Mouse (Mus musculus): ENCODE measurements around the gene Mlycd. TPM values are rescaled to one million over a fixed set of nuclear protein-coding genes. Genes with fewer than 3 reads are reported as not detected.

The Mlycd gene
- total RNA-seq, 2 experiments from 2014 or later, result 19.3 to 21.5 TPM

- intact Hi-C loops (cut with DNase I), result loop anchor here (10.0 kb wide), 1 partner anchor 345 kb away; the partner anchor contains the start of gene Tldc1
These were observed 35.6 kb downstream of the Mlycd start for GRCm38 (mm10) chr8:119430250-119430649.

GRCm38 (mm10) chr8:119430690-119431089 is 36.0 kb downstream of the Mlycd start:
- intact Hi-C loops (cut with DNase I), result loop anchor here (10.0 kb wide), 1 partner anchor 344 kb away; the partner anchor contains the start of gene Tldc1
- no peak for DNase-seq

More at GRCm38 (mm10) chr8:119430250-119430649, 35.6 kb downstream of the Mlycd start:
- DNase-seq, result no peak

GRCm38 (mm10) chr8:119432372-119432771 is 37.7 kb downstream of the Mlycd start:
- no peak for DNase-seq
- intact Hi-C loops (cut with DNase I), result loop anchor here (10.0 kb wide), 1 partner anchor 342 kb away; the partner anchor contains the start of gene Tldc1

GRCm38 (mm10) chr8:119433582-119434174 is 39.0 kb downstream of the Mlycd start, which contains the start of gene Osgin1:
Osgin1 (plus strand) TSS chr8:119434124.
- intact Hi-C loops (cut with DNase I), result loop anchor here (10.0 kb wide), 1 partner anchor 341 kb away; the partner anchor contains the start of gene Tldc1
- DNase-seq, result no peak

GRCm38 (mm10) chr8:119434569-119434968 is 39.9 kb downstream of the Mlycd start:
- intact Hi-C loops (cut with DNase I), result loop anchor here (10.0 kb wide), 1 partner anchor 340 kb away; the partner anchor contains the start of gene Tldc1

GRCm38 (mm10) chr8:119435527-119435926 is 40.8 kb downstream of the Mlycd start:
- intact Hi-C loops (cut with DNase I), result loop anchor here (10.0 kb wide), 1 partner anchor 339 kb away; the partner anchor contains the start of gene Tldc1
- no peak for DNase-seq

More at GRCm38 (mm10) chr8:119434569-119434968, 39.9 kb downstream of the Mlycd start:
- no peak for DNase-seq

GRCm38 (mm10) chr8:119436331-119436730 is 41.7 kb downstream of the Mlycd start:
- intact Hi-C loops (cut with DNase I), result loop anchor here (10.0 kb wide), 1 partner anchor 338 kb away; the partner anchor contains the start of gene Tldc1
- no peak for DNase-seq

GRCm38 (mm10) chr8:119436933-119437332 is 42.3 kb downstream of the Mlycd start:
- DNase-seq, result no peak
- intact Hi-C loops (cut with DNase I), result loop anchor here (10.0 kb wide), 1 partner anchor 338 kb away; the partner anchor contains the start of gene Tldc1

GRCm38 (mm10) chr8:119437506-119437905 is 42.8 kb downstream of the Mlycd start:
- intact Hi-C loops (cut with DNase I), result loop anchor here (10.0 kb wide), 1 partner anchor 337 kb away; the partner anchor contains the start of gene Tldc1
- no peak for DNase-seq

- intact Hi-C loops (cut with DNase I), result loop anchor here (10.0 kb wide), 1 partner anchor 336 kb away; the partner anchor contains the start of gene Tldc1
- DNase-seq, result no peak
These were observed 44.2 kb downstream of the Mlycd start for GRCm38 (mm10) chr8:119438876-119439275.

GRCm38 (mm10) chr8:119439424-119439823 is 44.7 kb downstream of the Mlycd start:
- no peak for DNase-seq

GRCm38 (mm10) chr8:119439893-119440249 is 45.2 kb downstream of the Mlycd start:
- DNase-seq, result peak; percentile 37
- intact Hi-C loops (cut with DNase I), result loop anchor here (5.0 to 10.0 kb wide), 3 partner anchors 165 to 335 kb away; partner anchors contain the start of genes Taf1c and Tldc1

More at GRCm38 (mm10) chr8:119439424-119439823, 44.7 kb downstream of the Mlycd start:
- intact Hi-C loops (cut with DNase I), result loop anchor here (10.0 kb wide), 1 partner anchor 335 kb away; the partner anchor contains the start of gene Tldc1

- peak; percentile 59 for DNase-seq
- intact Hi-C loops (cut with DNase I), result loop anchor here (5.0 to 10.0 kb wide), 2 partner anchors 164 to 237 kb away; partner anchors contain the start of gene Taf1c
These were observed 45.7 kb downstream of the Mlycd start for GRCm38 (mm10) chr8:119440250-119440951.

GRCm38 (mm10) chr8:119440952-119441270 is 46.2 kb downstream of the Mlycd start:
- intact Hi-C loops (cut with DNase I), result loop anchor here (5.0 to 10.0 kb wide), 2 partner anchors 164 to 236 kb away; partner anchors contain the start of gene Taf1c
- no peak for DNase-seq

GRCm38 (mm10) chr8:119442013-119442412 is 47.3 kb downstream of the Mlycd start:
- no peak for DNase-seq
- intact Hi-C loops (cut with DNase I), result loop anchor here (5.0 to 10.0 kb wide), 2 partner anchors 163 to 235 kb away; partner anchors contain the start of gene Taf1c

- intact Hi-C loops (cut with DNase I), result loop anchor here (5.0 to 10.0 kb wide), 2 partner anchors 162 to 234 kb away; partner anchors contain the start of gene Taf1c
- DNase-seq, result no peak
These were observed 48.3 kb downstream of the Mlycd start for GRCm38 (mm10) chr8:119442970-119443369.

GRCm38 (mm10) chr8:119446211-119446989 is 51.7 kb downstream of the Mlycd start, which contains the start of gene Necab2:
Necab2 (plus strand) TSS chr8:119446719.
- peak; percentile 95 for DNase-seq
- intact Hi-C loops (cut with DNase I), result loop anchor here (5.0 to 10.0 kb wide), 3 partner anchors 56 to 158 kb away; partner anchors contain the start of genes Slc38a8 and Taf1c

- DNase-seq, result peak; percentile 34
- intact Hi-C loops (cut with DNase I), result loop anchor here (5.0 to 10.0 kb wide), 3 partner anchors 55 to 158 kb away; partner anchors contain the start of genes Slc38a8 and Taf1c
These were observed 52.5 kb downstream of the Mlycd start for GRCm38 (mm10) chr8:119446990-119447780.

- intact Hi-C loops (cut with DNase I), result loop anchor here (5.0 to 10.0 kb wide), 3 partner anchors 55 to 157 kb away; partner anchors contain the start of genes Slc38a8 and Taf1c
- no peak for DNase-seq
These were observed 53.1 kb downstream of the Mlycd start for GRCm38 (mm10) chr8:119447781-119448170.
